Mouse (Mus musculus): Measurements from ENCODE around the gene Myo15.

- TF ChIP-seq CTCF (IDR thresholded peaks at IDR 0.05 in 2 of 3, conservative IDR thresholded peaks at IDR 0.05 in 1 of 3; ENCODE audit: control insufficient read depth in 1 of 3, insufficient read depth in 1 of 3, low read depth in 2 of 3, low read length in 3 of 3, poor library complexity in 1 of 3, severe bottlenecking in 1 of 3) (no peak), POLR2A (IDR thresholded peaks at IDR 0.05; ENCODE audit: control insufficient read depth in 1 of 2, insufficient read depth in 1 of 2, low read depth in 1 of 2, low read length in 2 of 2, poor library complexity in 1 of 2) (no peak), ZNF384 (IDR thresholded peaks at IDR 0.05; ENCODE audit: low read depth, low read length) (no peak), SMC3 (IDR thresholded peaks at IDR 0.05; ENCODE audit: low read depth, low read length) (no peak), POLR2AphosphoS2 (IDR thresholded peaks at IDR 0.05; ENCODE audit: low read length) (no peak), SIN3A (IDR thresholded peaks at IDR 0.05; ENCODE audit: low read length) (no peak), MAFK (IDR thresholded peaks at IDR 0.05; ENCODE audit: borderline replicate concordance, low read depth, low read length) (no peak), CHD1 (IDR thresholded peaks at IDR 0.05; ENCODE audit: low read depth, low read length) (no peak), USF1 (IDR thresholded peaks at IDR 0.05; ENCODE audit: low read depth, low read length) (no peak), KAT2A (conservative IDR thresholded peaks at IDR 0.05; ENCODE audit: low read depth, low read length) (no peak), RAD21 (IDR thresholded peaks at IDR 0.05; ENCODE audit: low read depth, low read length) (no peak), E2F4 (IDR thresholded peaks at IDR 0.05; ENCODE audit: borderline replicate concordance, low read depth, low read length) (no peak), GATA1 (IDR thresholded peaks at IDR 0.05; ENCODE audit: low read depth, low read length) (no peak), CHD2 (IDR thresholded peaks at IDR 0.05; ENCODE audit: low read length) (no peak)
These were observed 6.7 kb downstream of the Myo15 start for GRCm38 (mm10) chr11:60475668-60476362.
